Mouse (Mus musculus) limb, embryonic 10.5 days (tissue): ENCODE measurements around the gene Carmil1. TPM values are rescaled to one million over a fixed set of nuclear protein-coding genes. Genes with fewer than 3 reads are reported as not detected.

Experiments used
- DNase-seq: peaks from one replicate; pipeline ENCODE4 v3.0.0-alpha.2; 2017; ENCODE audit warnings: low spot score
- H3K27ac ChIP-seq: fragments of 300-500 bp; sonication (generic); 2 replicates; pipeline ENCODE4 v1.5.1; 2016; ENCODE audit warnings: mild to moderate bottlenecking
- H3K27me3 ChIP-seq: fragments of 300-500 bp; sonication (generic); 2 replicates; pipeline ENCODE4 v1.6.1; 2016; ENCODE audit warnings: low read depth, mild to moderate bottlenecking; ENCODE audit not compliant: poor library complexity, severe bottlenecking
- H3K36me3 ChIP-seq: fragments of 300-500 bp; sonication (generic); 2 replicates; pipeline ENCODE4 v1.6.1; 2016; ENCODE audit warnings: mild to moderate bottlenecking, moderate library complexity
- H3K4me1 ChIP-seq: fragments of 300-500 bp; sonication (generic); 2 replicates; pipeline ENCODE4 v1.6.1; 2016
- H3K4me3 ChIP-seq: fragments of 300-500 bp; sonication (generic); 2 replicates; pipeline ENCODE4 v1.5.1; 2016; ENCODE audit warnings: mild to moderate bottlenecking, moderate library complexity
- H3K9me3 ChIP-seq: fragments of 300-500 bp; sonication (generic); replicated peaks from 2 replicates; pipeline ENCODE4 v1.6.1; 2016; ENCODE audit warnings: mild to moderate bottlenecking
- WGBS: fragments of 180-500 bp; shearing (Covaris S2); methylation state at CpG from one replicate; pipeline ENCODE4 v1.1.7; 2016; 5-methylcytosine and 5-hydroxymethylcytosine counted together
- polyA plus RNA-seq: library from polyadenylated mRNA; unstranded; fragments of >200 nt; fragmentation: Nextera tagmentation; extraction: Ambion mirVana; gene quantifications from 2 replicates; pipeline ENCODE4 v1.2.1, GENCODE M21; 2016

Gene Carmil1
- polyA plus RNA-seq, 1 experiment from 2014 or later, result 33.1 TPM

DNA sequence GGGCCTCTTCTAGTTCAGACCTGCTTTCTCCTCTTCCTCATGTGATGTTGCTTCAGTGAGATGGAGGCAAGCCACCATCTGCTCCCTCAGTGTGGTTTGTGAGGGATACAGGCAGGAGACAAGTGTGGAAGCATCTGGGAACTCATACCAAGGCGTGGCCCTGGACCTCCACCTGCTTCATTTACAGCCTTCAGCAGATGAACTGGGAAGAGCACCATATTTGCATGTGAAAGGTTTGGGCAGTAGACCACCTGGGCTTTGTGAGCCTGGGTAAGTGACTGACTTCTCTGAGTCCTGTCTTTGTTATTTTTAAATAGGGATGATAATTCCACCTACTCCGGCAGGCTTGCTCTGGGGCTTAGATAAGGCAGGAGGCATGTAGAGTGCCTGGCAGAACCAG is 278.8 kb downstream of the Carmil1 start:
- Histone ChIP-seq H3K4me3 (no peak overlapping the region), H3K36me3 (no peaks in the 10 kb centered on the region), H3K4me1 (no peaks in the 10 kb centered on the region), H3K9me3 (no peaks in the 10 kb centered on the region), H3K27ac (no peak overlapping the region), H3K27me3 (no peaks in the 10 kb centered on the region)
- WGBS, result 71% methylated on average over 2 of the region's 2 CpGs
- DNase-seq, result no peak

DNA sequence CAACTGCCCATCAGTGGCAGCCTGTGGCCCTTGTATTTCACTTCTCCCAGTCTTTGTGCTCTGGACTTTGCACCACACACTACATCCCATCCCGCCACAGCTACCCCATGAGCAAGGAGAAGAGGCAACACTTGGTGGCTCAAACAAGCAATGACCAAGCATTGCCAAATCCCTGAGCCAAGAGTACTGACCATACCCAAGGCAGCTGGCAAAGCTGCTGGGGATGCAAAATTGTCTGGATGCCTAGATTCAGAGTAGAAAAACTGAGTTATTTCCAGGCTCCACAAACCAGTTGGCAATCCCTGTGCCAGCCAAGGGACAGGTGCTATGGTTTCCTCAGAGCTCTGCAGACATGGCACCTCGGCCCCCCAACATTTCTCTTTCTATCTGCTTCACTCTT is 279.5 kb downstream of the Carmil1 start:
- H3K27ac ChIP-seq, result no peak overlapping the region
- H3K4me1 ChIP-seq, result no peaks in the 10 kb centered on the region
- H3K9me3 ChIP-seq, result no peaks in the 10 kb centered on the region
- WGBS, result 80% methylated on average over 2 of the region's 2 CpGs
- H3K27me3 ChIP-seq, result no peaks in the 10 kb centered on the region
- no peak overlapping the region for H3K4me3 ChIP-seq
- DNase-seq, result no peak
- no peaks in the 10 kb centered on the region for H3K36me3 ChIP-seq

DNA sequence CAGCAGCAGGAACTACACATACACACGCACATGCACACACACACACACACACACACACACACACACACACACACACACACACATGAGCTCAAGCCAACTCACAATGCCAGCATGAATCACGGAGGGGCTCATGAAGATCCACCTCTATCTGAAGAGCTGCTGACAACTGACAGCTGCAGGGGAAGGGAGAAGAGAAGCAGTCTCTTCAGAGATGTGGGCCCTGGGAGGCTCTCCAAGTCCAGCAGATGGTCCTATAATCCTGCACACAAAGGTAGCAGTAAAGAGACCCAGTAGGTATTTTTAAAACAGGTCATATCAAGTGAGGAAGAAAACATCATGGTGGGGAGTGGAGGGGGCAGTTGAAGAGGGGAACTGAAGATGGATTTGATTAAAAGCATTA is 281.8 kb downstream of the Carmil1 start:
- H3K4me1 ChIP-seq, result no peaks in the 10 kb centered on the region
- WGBS, result 64% methylated on average over 2 of the region's 2 CpGs
- H3K27me3 ChIP-seq, result peaks cover 9% of the 10 kb centered on the region
- no peak overlapping the region for H3K27ac ChIP-seq
- H3K9me3 ChIP-seq, result no peaks in the 10 kb centered on the region
- no peak for DNase-seq
- no peak overlapping the region for H3K4me3 ChIP-seq
- H3K36me3 ChIP-seq, result no peaks in the 10 kb centered on the region

DNA sequence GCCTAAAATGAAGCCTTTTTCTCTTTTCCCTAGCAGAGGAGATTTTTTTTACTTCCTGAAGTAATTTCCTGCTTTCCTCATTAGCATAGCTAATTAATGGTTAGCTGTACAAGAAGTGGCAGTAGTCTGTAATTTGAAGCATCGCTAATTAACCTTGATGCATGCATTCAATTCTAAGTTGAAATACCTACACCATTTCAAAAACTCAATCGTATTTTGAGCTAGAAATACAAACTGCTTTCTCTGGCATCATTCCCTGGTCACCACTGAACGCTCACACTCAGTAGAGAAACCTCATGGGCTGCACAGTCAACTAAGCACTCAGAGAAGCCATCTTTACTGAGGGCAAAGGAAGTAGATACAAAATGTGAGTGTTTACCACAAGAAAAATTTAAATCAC is 285.8 kb downstream of the Carmil1 start:
- 80% methylated on average over 3 of the region's 3 CpGs for WGBS
- H3K27me3 ChIP-seq, result peaks cover 35% of the 10 kb centered on the region
- peaks cover 11% of the 10 kb centered on the region for H3K4me1 ChIP-seq
- DNase-seq, result no peak
- no peaks in the 10 kb centered on the region for H3K36me3 ChIP-seq
- H3K4me3 ChIP-seq, result no peak overlapping the region
- H3K9me3 ChIP-seq, result no peaks in the 10 kb centered on the region
- H3K27ac ChIP-seq, result no peak overlapping the region

DNA sequence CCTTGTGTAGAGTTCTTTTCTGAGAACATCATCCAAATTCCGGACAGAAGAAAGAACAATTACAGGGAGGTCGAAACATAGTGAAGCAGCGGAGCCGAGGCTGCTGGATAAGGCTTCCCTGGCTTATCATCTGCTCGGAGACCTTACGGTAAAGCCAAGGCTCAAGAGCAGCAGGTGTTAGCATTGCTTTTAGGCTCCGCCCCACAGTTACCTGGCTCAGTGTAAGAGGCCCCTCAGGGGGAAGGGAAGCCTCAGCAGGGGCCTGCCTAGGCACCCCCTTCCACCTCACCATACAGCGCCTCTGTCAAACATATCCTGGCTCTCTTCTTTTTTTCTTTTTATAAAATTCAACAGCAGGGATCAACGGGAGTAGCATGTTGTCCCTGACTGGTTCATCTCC is 286.6 kb downstream of the Carmil1 start:
- peaks cover 35% of the 10 kb centered on the region for H3K27me3 ChIP-seq
- no peaks in the 10 kb centered on the region for H3K9me3 ChIP-seq
- no peak overlapping the region for H3K27ac ChIP-seq
- WGBS, result 13% methylated on average over 9 of the region's 9 CpGs
- no peak overlapping the region for H3K4me3 ChIP-seq
- H3K4me1 ChIP-seq, result peaks cover 11% of the 10 kb centered on the region
- DNase-seq, result no peak
- no peaks in the 10 kb centered on the region for H3K36me3 ChIP-seq

DNA sequence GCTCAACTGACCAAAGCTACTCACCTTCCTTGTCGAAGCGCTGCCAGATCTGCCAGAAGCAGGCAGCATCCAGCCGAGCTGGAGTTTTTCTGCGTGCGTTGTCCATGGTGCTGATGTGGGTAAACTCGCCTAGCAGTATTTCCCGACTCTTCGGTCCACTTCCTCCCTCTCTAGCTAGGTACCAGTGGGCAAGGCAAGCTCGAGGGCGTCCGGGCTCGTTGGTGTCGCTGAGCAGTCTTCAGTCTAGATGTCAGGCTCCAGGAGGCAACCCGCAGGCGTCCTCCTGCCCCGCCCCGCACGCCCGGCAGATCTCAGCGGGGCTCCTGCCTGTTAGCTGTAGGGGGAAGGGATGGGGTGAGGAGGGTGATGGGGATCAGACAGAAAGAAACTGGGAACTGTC is 289.7 kb downstream of the Carmil1 start, which contains the start of gene Scgn:
Scgn (minus strand) TSS at position 287 of the 400 bp plus-strand sequence.
- WGBS, result under 1% methylated on average over 20 of the region's 20 CpGs
- DNase-seq, result peak; percentile 88
- H3K27me3 ChIP-seq, result peaks cover 35% of the 10 kb centered on the region
- H3K4me3 ChIP-seq, result no peak within 1 kb of the TSS
- no peak within 1 kb of the TSS for H3K27ac ChIP-seq
- no peaks in the 10 kb centered on the region for H3K9me3 ChIP-seq
- peaks cover 11% of the 10 kb centered on the region for H3K4me1 ChIP-seq
- no peaks in the 10 kb centered on the region for H3K36me3 ChIP-seq

DNA sequence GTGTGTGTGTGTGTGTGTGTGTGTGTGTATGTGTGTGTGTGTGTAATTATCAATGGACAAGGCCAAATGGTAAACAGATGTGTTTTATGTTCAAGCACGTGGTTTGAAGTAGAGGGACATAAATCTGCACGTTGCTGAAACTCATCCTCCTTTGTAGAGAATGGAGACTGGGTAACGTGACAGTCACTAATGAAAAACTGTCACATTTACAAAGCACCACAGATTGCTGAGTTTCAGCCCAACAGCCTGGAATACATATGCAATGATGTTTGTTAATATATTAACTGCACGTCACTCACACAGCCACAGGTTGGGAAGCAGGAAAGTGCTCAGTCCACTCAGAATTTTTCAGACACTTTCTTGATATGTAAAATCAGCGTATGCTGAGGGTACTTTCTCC is 290.1 kb downstream of the Carmil1 start:
- no peak for DNase-seq
- peaks cover 35% of the 10 kb centered on the region for H3K27me3 ChIP-seq
- 18% methylated on average over 5 of the region's 5 CpGs for WGBS
- peaks cover 11% of the 10 kb centered on the region for H3K4me1 ChIP-seq
- no peaks in the 10 kb centered on the region for H3K9me3 ChIP-seq
- H3K36me3 ChIP-seq, result no peaks in the 10 kb centered on the region
- no peak overlapping the region for H3K4me3 ChIP-seq
- H3K27ac ChIP-seq, result no peak overlapping the region

DNA sequence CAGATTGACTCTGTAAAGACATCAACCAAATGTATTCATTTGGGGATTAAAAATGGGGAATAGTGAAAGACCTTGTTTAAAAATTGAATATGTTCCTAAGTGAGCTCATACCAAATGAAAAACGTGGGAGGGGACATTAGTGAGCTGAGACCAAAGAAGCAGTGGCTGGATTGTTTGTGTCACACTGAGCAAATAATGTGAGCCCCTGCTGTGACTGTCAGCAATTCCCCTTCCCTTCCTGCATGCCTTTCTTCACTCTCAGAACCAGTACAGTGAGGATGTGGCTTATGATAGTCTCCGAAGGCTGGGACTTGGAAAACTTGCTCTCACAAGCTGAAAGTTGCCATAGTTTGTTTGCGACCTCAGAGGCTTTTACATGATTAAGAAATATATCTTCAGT is 295.5 kb downstream of the Carmil1 start:
- Histone ChIP-seq H3K4me1 (no peaks in the 10 kb centered on the region), H3K27me3 (no peaks in the 10 kb centered on the region), H3K9me3 (no peaks in the 10 kb centered on the region), H3K4me3 (no peak overlapping the region), H3K36me3 (no peaks in the 10 kb centered on the region), H3K27ac (no peak overlapping the region)
- DNase-seq, result no peak
- 66% methylated on average over 3 of the region's 3 CpGs for WGBS

DNA sequence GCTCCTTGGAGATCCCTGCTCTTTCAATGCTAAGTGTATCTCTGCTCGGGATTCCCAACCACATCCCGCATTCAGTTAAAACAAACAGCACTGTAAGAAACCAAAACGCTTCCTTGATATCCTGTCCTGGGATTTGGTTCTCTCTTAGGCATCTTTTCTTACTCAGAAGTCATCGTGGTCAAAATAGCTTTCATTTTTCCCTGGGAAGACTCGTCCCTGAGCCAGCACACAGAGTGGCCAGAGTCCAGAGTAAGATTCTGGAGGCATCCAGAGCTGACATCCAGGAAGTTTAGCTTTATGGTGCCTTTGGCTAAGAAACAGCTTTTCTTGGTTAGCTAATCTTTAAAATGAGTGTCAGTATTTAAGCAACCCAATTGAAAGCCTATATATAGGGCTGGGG is 308.3 kb downstream of the Carmil1 start:
- no peak overlapping the region for H3K4me3 ChIP-seq
- no peaks in the 10 kb centered on the region for H3K4me1 ChIP-seq
- no peaks in the 10 kb centered on the region for H3K36me3 ChIP-seq
- H3K27me3 ChIP-seq, result no peaks in the 10 kb centered on the region
- DNase-seq, result no peak
- H3K27ac ChIP-seq, result no peak overlapping the region
- H3K9me3 ChIP-seq, result no peaks in the 10 kb centered on the region
- 87% methylated on average over 5 of the region's 5 CpGs for WGBS

DNA sequence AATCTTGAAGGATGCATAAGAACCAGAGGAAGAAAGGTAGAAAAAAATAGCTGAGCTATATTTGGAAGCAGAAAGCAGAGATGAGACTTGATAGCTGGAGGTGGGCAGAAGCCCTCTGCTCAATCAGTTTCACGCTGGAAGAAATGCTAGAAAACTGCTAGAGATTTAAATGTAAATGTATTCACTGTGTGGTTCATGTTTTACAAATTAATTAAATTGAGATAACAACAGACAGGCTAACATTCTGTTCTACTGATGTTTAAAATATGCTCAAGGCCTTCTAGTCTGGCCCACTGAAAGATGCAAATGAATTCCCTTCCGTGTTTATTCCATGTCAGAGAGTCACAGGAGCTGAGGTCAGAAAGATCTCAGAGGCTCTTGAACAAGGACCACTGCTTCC is 308.7 kb downstream of the Carmil1 start:
- no peaks in the 10 kb centered on the region for H3K27me3 ChIP-seq
- H3K9me3 ChIP-seq, result no peaks in the 10 kb centered on the region
- no peak overlapping the region for H3K4me3 ChIP-seq
- 75% methylated on average over 2 of the region's 2 CpGs for WGBS
- no peaks in the 10 kb centered on the region for H3K36me3 ChIP-seq
- H3K27ac ChIP-seq, result no peak overlapping the region
- no peak for DNase-seq
- H3K4me1 ChIP-seq, result no peaks in the 10 kb centered on the region

DNA sequence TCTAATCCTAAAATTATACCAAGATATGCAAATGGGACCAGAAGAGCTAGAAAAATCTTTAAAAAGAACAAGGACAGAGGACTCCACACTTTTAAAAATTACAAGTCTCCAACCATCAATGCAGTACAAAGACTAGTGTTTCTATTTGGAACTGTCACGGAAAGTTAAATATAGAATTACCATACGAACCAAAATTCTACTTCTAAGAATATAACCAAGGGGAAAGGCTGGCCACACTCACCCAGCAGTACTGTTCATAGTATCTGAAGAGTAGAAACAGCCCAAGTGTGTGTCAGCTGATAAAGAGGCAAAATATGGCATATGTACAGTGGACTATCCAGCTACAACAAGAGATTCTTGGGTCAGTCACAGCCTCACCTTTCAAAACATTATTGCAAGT is 315.7 kb downstream of the Carmil1 start:
- Histone ChIP-seq H3K4me3 (no peak overlapping the region), H3K27me3 (no peaks in the 10 kb centered on the region), H3K27ac (no peak overlapping the region), H3K9me3 (no peaks in the 10 kb centered on the region), H3K4me1 (0 out of 2 replicates have a peak, but pooled peaks cover under 1% of the 10 kb centered on the region), H3K36me3 (no peaks in the 10 kb centered on the region)
- whole genome bisulfite sequencing, result 82% methylated on average over 2 of the region's 2 CpGs
- no peak for DNase-seq

Other genes starting within 250 kb of the Carmil1 start
- 0.20 and 0.35 TPM in 2 replicates for gene Cmah, start 46.6 kb upstream of the Carmil1 start, polyA plus RNA-seq